Mouse (Mus musculus): ENCODE measurements around the gene Ankrd23.
"Not testable (repeated sequence)": the region's sequence is repeated elsewhere in the genome, so short reads cannot be mapped to it uniquely, and the experiment has no call there.

Gene Ankrd23

DNA sequence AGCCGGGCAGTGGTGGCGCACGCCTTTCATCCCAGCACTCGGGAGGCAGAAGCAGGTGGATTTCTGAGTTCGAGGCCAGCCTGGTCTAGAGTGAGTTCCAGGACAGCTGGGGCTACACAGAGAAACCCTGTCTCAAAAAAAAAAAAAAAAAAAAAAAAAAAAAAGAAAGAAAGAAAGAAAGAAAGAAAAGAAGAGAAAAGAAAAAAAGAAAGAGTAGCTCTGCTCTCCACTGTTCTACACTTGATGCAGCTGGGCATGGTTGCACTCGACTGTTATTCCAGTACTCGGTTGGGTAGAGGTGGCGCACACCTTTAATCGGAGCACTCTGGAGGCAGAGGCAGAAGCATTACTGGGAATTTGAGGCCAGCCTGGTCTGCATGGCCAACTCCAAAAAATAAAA lies at the start of gene Ankrd23:
Ankrd23 (minus strand) TSS at position 101 of the 400 bp plus-strand sequence.
- not testable (repeated sequence) for DNase-seq

DNA sequence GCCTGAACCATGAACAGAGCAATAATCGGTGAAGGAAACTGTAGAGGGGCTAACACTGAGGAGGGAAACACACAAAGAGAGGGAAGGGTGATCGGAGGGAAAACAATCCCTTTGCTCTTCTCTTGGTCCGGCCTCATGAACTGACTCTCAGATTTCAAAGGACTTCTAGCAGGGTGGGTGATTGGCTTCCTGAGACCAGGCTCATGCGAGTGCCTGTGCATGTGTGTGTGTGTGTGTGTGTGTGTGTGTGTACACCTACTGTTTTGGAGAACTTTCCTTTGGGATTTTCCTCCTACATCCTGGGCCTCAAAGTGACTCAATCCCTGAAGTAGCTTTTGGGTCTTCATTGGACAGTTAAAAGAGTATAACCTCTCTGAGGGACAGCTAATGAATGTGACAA lies 49.6 kb upstream of the Ankrd23 start:
- no peak for DNase-seq

DNA sequence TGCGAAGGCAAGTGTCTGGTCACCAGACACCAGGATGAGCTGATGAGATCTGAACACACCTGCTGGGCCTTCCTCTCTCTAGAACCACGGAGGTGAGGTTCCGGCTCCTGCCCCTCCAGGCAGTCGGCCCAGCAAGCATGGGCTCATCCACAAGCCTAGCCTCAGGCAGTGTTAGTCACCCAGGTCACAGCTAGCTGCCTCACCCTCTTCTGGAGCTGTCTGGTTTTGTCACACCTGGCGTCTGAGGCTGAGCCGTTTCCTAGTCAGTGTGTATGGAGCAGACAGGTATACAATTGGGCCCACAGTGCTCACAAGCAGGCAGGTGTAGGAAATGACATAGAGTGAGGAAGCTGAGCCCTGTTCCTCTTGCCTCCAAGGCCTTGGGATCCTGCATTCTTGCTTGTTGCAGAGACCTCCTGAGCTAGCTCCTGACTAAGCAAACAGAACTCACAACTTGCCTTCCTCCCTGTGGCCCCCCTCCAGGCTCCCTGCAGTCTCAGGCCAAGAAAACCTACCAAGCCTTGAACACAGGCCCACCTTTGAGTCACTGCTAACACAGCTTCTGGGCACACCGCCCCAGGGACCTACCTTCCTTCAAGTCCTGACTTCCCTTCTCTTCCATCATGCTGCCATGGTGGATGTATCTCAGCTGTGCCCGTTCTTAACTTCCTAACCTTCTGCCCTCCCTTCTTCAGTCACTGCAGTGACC lies 46.9 kb upstream of the Ankrd23 start:
- no peak for DNase-seq

DNA sequence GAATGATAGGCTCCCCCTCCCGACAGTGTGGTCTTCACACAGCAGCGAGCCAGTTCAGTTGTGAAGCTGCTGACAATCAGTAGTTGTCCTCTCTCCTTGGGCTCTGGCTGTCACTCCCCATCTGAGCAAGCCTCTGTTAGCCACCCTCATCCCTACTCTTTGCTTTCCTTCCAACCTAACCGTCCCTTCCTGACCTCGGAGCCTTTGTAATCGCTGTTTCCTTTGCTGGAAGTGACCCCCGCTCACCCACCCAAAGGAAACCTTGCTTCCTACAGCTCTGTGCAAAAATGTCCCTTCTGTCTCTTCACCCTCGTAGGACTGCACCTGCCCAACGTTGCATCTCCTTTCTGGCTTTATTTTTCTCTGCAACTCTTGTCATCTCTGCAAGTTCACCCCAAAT lies 45.5 kb upstream of the Ankrd23 start:
- DNase-seq = no peak

DNA sequence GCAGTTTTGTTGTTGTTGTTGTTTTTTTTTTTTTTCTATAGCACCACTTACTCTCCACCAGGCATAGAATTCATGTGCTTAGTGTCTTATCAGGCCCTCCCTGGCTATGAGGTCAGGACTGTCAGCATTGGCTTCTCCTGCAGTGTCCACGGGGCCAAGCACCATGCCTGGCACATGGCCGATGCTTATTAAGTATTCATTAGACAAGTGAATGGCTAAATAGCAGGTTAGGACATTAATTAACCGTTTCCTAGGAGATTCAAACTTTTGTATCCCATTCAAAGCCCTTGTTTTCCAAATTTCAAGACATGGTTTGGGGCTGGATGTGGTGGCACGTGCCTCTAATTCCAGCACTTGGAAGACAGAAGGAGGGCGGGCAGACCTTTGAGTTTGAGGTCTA lies 44.6 kb upstream of the Ankrd23 start:
- DNase-seq = no peak

DNA sequence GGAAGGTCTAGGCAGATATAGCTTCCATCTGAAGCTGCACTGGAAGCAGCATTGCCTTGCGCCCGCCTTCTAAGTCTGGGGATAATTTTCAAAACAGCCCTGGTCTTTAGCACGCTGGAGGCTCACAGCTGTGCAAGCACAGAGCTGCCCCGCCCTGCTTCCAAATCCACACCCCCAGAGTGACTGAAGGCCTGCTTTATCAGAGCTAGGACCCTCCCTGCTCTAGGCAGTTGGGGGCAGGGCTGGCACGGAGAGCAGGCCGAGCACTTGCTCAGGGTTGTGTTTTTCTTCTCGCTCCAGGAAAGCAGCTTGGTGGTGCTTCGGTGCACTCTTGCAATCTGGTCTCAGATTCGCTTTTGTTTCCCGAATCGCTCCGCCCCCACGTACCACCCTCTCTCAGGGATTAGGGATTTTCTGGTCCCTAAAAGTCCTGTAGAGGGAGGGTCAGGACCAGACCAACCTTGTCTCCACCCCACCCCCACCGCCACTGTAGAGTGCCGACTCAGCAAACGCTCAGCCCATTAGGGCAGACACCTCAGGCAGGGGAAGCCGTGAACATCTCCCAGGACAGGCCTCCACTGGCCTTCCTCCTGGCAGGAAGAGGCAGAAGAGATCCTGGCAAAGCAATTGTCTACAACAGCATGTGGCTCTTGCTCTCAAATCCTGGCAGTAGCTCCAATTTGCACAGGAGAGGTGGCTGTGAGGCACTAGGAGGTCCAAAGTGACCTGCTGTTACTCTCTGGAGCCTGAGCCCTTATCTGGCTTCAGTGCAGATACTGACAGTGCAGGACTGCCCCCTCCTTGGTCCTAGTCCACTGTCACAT lies 43.9 kb upstream of the Ankrd23 start:
- peak; percentile 34 for DNase-seq

DNA sequence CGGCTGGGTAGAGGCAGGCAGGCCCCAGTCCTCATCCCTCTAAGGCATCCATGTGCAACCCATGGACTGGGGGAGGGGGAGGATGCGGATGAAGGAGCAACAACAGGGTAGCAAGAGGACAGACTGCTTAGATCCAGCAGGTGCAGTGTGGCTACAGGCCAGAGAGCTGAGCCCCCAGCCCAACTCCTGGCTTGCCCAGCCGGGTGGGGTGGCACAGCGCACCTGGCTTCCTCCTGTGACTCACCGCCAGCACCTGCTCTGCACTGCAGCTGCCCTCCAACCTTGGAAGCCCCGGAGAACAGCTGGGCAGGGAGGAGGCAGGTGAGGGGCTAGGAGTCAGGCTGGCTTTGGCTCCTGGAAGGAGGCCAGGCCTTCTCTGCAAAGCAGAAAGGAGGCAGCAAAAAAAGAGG lies 43.3 kb upstream of the Ankrd23 start:
- DNase-seq = no peak

DNA sequence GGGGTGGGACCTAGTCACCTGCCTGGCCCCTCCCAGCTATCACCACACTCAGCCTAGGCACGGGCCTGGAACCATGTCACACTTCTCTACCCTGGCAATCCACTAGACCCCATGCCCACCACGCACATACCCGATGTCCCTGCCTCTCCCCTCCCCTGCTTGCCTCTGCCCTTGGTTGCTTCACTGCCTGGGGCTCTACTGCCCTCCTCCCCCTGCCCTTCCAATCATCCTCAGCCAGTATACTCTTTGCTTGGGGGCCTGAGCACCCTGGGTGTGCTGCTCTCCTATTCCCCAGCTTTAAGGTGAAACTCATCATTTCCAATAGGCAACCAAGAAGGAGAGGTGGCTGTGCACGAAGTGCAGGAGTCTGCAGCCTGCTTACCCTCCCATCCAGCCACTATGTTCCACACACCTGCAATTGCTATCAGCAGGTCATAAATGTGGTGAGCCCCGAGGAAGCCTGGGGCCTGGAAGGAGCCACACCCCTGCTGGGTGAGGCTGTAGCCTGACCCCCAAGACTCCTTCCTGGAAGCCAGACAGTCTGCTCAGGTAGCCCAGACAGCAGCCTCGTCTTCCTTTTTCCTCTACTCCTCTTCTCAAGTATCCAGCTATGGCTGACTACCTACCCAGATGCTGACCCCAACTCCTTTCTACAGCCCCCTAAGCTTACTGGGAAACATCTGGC lies 40.5 kb upstream of the Ankrd23 start:
- DNase-seq = no peak

DNA sequence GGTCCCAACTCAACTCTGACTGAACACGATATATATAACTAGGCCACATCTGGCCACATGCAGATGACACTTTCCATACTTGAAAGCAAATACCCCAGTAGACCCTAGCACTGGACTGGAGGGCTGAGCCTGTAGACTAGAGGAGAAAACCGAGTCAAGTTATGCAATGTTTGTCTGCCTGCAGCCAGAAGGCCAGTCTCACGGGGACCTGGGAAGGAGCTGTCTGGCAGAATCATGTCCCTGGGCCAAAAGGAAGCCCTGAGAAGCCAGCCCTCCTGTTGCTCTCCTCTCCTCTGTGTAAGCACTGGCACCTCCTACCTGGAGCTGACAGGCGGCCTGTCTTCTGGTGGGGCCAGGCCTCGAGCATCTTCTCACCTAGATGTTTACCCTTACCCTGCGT lies 38.7 kb upstream of the Ankrd23 start:
- DNase-seq = no peak

DNA sequence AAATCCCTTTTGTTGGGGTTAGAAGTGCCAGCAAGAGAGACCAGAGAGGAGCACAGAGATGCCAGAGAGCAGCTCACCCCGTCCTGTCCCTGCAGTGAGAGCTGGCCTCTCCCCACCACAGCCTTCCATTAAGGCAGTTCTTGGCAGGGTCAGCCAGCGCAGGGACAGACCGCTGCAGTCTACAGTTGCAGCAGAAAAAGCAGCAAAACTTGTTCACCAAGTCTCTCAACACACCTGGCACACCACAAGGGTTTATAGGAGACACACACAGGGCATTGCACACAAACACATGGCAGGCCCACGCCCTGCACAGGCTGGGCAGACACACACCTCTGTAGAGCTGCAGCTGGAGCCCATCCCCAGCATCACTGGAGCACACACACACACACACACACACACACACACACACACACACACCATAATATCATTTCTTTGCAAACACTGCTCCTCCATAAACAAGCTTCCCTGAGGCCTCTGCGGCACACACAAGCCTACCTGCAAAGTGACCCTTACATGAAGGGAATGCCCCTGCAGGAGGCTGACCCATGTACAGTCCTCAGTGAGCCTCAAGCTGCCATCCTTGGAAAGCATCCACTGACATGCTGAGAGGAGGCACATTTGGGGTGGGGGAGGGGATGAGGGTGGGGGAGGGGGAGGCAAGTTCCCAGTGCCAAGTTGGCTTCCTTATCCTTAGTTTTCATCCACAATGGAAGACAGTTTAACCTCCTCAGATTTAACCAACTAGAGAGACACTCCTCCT lies 37.7 kb upstream of the Ankrd23 start:
- no peak for DNase-seq

DNA sequence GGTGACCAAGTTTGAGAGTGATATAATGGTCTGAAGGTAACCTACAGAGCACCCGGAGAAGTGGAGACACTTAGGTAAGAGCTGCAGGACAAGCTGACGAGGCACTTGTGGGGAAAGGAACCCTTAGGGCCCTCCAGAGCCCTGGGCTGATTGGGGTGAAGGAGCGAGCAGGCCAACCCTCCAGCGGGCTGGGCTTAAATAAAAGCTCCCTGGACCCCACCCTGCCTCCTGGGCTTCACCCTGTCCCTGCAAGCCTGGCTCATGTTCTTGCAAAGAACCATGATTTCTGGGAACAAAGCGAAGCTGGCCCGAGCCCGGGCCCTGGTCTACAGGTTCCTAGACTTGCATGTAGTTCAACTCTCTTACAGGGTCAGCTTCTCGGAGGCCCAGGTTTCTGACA lies 36.8 kb upstream of the Ankrd23 start:
- no peak for DNase-seq

DNA sequence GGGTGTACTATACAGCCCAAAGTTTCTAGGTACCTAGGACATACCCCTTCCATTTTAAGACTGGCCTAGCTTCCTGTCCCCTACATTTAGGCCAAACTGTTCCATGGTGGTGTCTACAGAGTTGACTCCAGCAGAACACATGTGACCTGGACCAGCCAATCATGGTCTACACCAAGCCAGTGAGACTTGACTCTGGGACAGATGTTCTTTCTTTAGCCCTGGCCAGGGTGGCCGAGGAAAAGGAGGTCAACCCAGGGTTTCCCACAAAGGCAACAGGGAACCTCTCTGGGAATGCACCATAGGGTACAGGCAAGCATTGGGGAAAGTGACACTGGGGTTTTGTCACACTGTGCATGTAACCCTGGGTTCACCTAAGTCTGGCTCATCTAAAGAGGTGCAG lies 36.0 kb upstream of the Ankrd23 start:
- DNase-seq = no peak

DNA sequence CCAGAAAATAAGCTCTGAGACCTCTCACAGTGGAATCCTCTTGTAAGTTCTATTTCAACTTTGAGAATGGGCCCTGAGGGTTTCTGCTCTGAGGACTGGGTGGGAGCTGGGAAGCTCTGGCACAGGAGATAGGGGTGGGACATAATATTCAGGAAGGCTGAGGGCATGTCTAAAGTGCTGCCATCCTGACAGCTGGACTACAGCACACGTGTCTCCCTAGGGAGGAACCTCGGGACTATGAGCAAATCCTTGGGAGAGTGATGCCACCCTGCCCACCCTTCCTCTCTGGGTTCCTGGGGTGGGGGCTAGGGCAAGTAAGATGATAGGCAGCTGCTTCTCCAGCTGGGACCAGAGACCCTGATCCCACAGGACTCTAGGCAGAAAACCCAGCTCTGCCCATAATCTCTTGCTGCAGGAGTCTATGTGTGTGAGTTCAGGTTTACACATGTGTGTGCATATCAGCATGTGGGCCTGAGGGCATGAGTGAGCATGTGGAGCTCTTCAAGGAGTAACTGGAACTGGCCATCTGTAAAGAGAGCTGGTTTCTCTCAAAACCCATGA lies 35.5 kb upstream of the Ankrd23 start:
- no peak for DNase-seq

DNA sequence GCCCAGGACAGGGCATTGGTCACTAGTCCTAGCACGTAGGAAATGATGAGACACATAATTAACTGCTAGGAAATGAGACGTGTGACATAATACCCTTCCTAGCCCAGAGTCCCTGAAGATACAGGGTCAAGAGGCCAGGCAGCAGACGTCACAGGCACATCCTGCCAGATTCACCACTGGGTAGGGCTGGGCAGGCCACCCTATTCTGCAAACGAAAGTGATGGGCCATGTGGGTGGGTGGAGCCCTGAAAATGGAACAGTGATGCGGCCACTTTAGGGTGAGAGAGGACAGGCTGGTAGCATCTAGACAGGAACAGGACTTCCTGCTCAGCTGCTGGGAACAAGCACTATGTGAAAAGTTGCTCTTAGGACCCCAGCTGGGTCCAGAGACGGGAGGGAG lies 34.9 kb upstream of the Ankrd23 start:
- DNase-seq = peak; percentile 76

DNA sequence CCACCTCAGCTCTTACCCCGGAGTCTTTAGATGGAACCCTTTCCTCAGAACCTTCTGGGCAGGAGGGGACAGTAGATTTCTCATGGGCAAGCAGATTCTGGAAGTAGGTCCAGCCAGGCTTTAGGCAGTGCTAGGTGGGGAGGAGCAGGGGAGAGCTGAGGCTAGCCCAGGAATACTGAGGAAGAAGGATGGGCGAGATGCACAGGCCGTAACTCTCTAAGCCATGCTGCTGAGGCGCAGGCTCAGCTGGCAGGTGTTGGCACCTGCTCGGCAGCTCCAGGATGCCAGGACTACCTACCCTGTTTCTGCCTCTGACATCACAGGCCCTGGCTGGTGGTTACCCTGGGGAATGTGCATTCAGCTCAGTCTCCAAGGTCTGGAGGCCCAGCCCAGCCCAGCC lies 33.6 kb upstream of the Ankrd23 start:
- no peak for DNase-seq

DNA sequence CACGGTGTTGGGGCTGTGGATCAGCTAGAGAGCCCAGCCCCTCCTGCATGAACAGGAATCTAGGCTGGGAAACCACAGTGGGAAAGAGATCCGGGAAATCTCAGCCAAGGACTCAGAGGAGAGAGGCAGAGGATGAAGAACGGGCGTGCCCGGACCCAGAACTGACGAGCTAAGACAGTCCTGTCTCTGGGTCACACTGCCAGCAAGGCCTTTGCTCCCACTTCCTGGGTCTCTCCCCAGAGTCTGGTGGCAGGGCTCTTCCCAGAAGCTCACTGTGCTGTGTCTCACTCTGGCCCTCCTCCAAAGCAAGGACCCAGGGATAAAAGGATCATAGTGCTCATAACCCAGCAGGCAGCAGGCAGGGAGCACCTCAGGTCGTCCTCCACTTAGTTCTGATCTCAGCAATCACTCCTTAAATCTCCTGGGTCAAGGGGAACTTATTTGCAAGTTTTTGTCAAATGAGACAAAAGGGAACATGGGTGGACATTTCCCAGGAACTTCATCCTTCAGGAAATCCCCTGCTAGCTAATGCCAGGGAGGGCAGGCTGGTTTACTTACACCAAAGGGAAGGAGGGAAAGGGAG lies 33.1 kb upstream of the Ankrd23 start:
- no peak for DNase-seq

DNA sequence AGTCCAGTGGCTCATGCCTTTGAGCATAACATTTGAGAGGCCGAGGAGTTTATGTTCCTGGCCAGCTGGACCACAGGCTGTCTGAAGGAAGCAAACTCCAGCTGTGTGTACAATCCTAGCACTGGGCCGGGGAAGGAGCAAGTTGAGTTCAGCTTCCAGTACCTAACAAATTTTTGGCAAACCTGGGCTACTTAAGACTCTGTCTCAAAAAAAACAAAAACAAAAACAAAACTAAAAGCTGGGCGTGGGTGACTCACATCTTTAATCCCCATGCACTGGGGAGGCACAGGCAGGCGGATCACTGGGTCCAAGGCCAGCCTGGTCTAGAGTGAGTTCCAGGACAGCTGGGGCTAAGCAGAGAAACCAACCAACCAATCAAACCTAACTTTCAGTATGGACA lies 32.1 kb upstream of the Ankrd23 start:
- no peak for DNase-seq

DNA sequence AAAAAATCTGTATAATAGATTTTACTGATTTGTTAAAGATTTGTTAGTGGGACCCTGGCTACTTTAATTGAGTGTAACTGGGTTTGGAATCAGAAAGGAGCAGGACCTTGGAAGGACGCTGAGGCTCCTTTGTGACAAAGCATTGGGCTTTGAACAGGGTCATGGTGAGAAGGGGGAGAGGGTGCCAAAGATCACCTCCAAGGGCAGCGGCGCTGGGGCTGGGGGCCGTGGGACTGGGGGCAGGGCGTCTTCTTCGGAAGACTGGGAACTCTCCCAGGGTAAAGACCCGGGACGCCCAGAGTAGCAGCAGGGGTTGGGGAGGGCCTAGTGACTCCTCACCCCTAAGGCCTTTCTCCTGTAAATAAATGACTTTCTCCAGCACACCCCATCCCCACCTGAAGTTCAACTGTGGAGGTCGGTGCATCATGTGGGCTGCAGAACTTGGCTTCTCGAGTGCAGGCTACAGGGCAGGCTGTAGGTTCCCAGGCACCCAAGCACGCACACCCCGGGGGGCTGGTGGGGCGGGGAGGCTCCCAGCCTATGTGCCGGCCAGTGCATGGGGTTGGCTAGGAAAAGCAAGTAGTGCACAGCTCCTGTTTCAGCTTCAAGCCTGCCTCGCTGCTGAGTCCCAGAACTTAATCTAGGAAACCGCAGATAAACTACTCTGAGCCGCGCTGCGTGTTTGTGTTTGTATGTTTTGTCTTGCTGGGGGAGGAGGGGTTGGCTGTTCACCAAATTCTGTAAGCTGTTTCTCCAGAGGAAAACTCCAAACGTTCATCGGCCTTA lies 31.3 kb upstream of the Ankrd23 start:
- DNase-seq = no peak

DNA sequence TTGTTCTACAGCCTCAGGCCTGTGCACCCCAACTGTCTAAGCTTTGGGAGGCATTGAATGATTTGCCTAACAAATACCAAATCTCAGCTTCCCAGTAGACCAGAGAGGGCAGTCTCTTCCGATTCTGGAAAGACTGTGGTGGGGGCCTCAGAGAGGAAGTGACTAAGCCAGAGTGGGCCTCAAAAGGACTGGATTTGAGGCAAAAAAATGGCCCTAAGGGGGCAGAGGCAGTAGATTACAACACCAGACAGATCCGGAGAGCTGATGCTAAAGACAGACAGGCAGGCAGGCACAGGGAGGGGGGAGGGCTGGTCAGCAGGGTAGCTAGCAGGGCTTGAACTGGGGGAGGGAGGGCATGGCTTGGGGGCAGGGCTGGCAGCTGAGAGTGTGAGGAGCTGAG lies 29.7 kb upstream of the Ankrd23 start:
- no peak for DNase-seq

DNA sequence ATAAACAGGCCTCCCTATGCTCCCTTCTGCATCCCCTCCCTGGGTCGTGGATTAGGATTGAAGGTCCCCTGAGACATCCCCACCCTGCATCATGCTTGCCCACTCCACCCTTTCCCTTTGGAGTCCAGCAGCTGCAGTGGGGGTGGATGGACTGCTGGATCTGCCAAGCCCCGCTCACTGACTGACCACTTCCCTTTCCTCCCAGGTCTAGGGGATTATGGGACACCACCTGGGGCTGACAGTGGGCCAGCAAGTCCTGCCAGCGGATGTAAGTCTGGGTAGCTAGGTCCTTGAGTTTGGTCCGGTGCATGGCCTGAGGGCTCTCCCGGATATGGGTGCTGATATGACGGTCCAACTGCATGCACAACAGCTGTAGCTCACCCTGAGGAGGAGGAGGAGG lies 27.4 kb upstream of the Ankrd23 start:
- DNase-seq = no peak

DNA sequence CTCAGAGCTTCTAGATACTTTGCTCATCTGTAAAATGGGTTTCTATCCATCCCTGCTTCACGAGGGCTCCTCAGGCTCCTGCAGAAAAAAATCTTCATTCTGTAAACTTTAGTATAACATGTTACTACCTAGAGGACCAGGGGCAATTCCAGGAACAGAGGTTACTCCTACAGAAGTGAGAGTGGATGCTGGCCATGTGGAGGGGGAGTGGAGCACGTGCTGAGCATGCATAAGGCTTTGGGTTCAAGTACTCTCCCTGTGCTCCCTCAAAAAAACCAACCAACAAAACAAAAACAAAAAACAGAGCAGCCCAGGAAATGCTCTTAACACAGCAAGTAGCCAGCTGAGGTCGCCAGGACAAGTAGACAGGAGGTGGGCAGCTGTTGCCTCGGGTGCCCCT lies 26.9 kb upstream of the Ankrd23 start:
- DNase-seq = no peak

DNA sequence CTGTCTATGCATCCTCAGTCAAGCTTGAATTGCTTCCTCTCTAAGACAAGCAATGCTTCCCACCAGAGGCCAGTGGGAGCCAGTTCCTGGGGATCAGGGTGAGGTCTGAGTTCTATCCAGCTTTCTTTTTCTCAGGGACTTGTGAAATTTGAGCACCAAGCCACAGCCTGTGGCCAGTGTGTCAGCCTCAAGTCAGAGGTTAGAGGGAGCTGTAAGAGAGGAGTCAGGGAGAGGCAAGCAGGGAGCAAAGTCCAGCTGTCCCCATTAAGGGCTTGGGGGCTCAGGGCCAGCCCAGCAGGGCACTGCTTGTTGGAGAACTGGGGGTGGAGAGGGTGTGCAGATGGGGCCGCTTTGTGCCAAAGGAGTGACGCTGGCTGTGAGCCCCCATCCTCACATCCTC lies 26.5 kb upstream of the Ankrd23 start:
- DNase-seq = no peak
